20 mouse cellular contexts compared by ENCODE assay signal in the genomic region with DNA sequence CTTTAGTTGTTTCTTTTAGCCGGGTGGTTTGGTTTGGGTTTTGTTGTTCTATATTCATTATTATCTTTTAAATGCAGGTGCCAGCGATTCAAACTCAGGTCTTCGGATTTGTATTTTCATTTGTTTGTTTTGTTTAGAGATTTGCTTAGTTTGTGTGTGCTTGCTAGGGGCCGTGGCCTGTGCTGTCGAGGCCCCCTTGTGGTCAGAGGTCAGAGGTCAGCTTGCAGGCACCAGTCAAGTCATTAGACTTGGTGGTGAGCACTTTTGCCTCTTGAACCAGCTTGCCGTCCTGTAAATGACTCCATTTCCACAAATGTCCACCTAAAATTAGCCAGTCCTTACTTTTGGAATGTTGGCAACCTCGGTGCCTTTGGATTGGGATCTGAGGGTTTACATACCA. TPM values are rescaled to one million over a fixed set of nuclear protein-coding genes. Genes with fewer than 3 reads are reported as not detected.
A peak's percentile ranks its signal among the peaks of the same experiment; 100 is the strongest.
DNase-seq lines count a peak whose midpoint lies in the region; ATAC-seq and TF ChIP-seq lines count a peak whose summit lies in the region.
"Had no signal": no experiment of that assay in that cellular context is flagged by ENCODE, and none has a peak within 500 bp of the region (broad histone marks: within the 10 kb centered on the region; RNA-seq: fewer than 3 reads in every experiment).

No protein-coding gene starts in this region.

- no peak for TF ChIP-seq EP300 in liver, embryonic 14.5 days (IDR thresholded peaks at IDR 0.05; ENCODE audit: low read depth)

- peak; percentile 29; the same call in 1 of the 2 replicates for TF ChIP-seq CTCF in gastrocnemius, adult 2 months (IDR thresholded peaks at IDR 0.05)
- peak; percentile 57 for TF ChIP-seq CTCF in liver, embryonic 14.5 days (IDR thresholded peaks at IDR 0.05; ENCODE audit: low read depth)
- peak; percentile 30 for TF ChIP-seq CTCF in E14TG2a.4 (conservative IDR thresholded peaks at IDR 0.05; ENCODE audit: low read length)
- TF ChIP-seq CTCF in embryonic fibroblast, embryonic 13.5 days (IDR thresholded peaks at IDR 0.05; ENCODE audit: borderline replicate concordance, insufficient read depth, low read length) = 0 out of 2 replicates have a peak, but pooled peaks have one; percentile 9

- no peak for TF ChIP-seq POLR2A in embryonic fibroblast, embryonic 13.5 days (IDR thresholded peaks at IDR 0.05; ENCODE audit: low read depth, low read length)

- intact Hi-C loops in gastrocnemius, adult 2 months (cut with DNase I) = no loop called here

- H3K27me3 ChIP-seq in liver, embryonic 14.5 days (ENCODE audit: control insufficient read depth, insufficient read depth, low read length) = no peaks in the 10 kb centered on the region
- no peaks in the 10 kb centered on the region for H3K27me3 ChIP-seq in E14TG2a.4 (ENCODE audit: insufficient read depth, low read length)
- H3K27me3 ChIP-seq: embryonic facial prominence, embryonic 15.5 days; forebrain, embryonic 15.5 days; heart, embryonic 15.5 days; hindbrain, embryonic 15.5 days; limb, embryonic 15.5 days; Patski; stomach, embryonic 15.5 days had no signal

- H3K9me3 ChIP-seq in liver, embryonic 14.5 days (ENCODE audit: control insufficient read depth, low read length) = no peaks in the 10 kb centered on the region
- H3K9me3 ChIP-seq in E14TG2a.4 (ENCODE audit: low read length) = no peaks in the 10 kb centered on the region
- H3K9me3 ChIP-seq: embryonic facial prominence, embryonic 15.5 days; forebrain, embryonic 15.5 days; heart, embryonic 15.5 days; hindbrain, embryonic 15.5 days; limb, embryonic 15.5 days; stomach, embryonic 15.5 days had no signal

- WGBS in liver, embryonic 14.5 days (ENCODE audit: insufficient replicate concordance) = 31% methylated on average over 7 of the region's 7 CpGs

- ATAC-seq in liver, embryonic 14.5 days (ENCODE audit: insufficient read depth) = no peak
- ATAC-seq: forebrain, embryonic 15.5 days; Patski had no signal

- no peak overlapping the region for H3K4me2 ChIP-seq in liver, embryonic 14.5 days (ENCODE audit: low read depth)
- H3K4me2 ChIP-seq: embryonic facial prominence, embryonic 15.5 days; forebrain, embryonic 15.5 days; heart, embryonic 15.5 days; hindbrain, embryonic 15.5 days; limb, embryonic 15.5 days; stomach, embryonic 15.5 days had no signal

- peaks cover 2% of the 10 kb centered on the region; the same call in 1 of the 2 replicates for H3K36me3 ChIP-seq in liver, embryonic 14.5 days (replicated peaks; ENCODE audit: control insufficient read depth, insufficient read depth, low read depth)
- peaks cover 95% of the 10 kb centered on the region for H3K36me3 ChIP-seq in E14TG2a.4 (ENCODE audit: insufficient read depth, low read length)

- no peaks in the 10 kb centered on the region for H3K4me1 ChIP-seq in liver, embryonic 14.5 days (replicated peaks; ENCODE audit: control insufficient read depth in 2 of 2, insufficient read depth in 2 of 2, low read length in 1 of 2)
- peaks cover 58% of the 10 kb centered on the region for H3K4me1 ChIP-seq in E14TG2a.4 (replicated peaks; ENCODE audit: low read depth, low read length)
- H3K4me1 ChIP-seq in embryonic fibroblast, embryonic 13.5 days (ENCODE audit: control insufficient read depth, insufficient read depth, low read length) = no peaks in the 10 kb centered on the region; the same call in 1 of the 2 replicates
- H3K4me1 ChIP-seq: forebrain, embryonic 15.5 days; hindbrain, embryonic 15.5 days; stomach, embryonic 15.5 days had no signal

- no peak overlapping the region for H3K27ac ChIP-seq in gastrocnemius, adult 2 months
- no peak overlapping the region for H3K27ac ChIP-seq in liver, embryonic 14.5 days
- H3K27ac ChIP-seq in embryonic fibroblast, embryonic 13.5 days (ENCODE audit: insufficient read depth, low read length) = no peak overlapping the region
- H3K27ac ChIP-seq: embryonic facial prominence, embryonic 15.5 days; forebrain, embryonic 15.5 days; heart, embryonic 15.5 days; hindbrain, embryonic 15.5 days; limb, embryonic 15.5 days; stomach, embryonic 15.5 days had no signal

- peak overlapping the region; percentile 33 for H3K4me3 ChIP-seq in gastrocnemius, adult 2 months
- no peak overlapping the region for H3K4me3 ChIP-seq in liver, embryonic 14.5 days (ENCODE audit: insufficient read depth in 1 of 2, low read depth in 2 of 2, low read length in 2 of 2)
- H3K4me3 ChIP-seq in E14TG2a.4 (replicated peaks; ENCODE audit: low read length) = no peak overlapping the region
- no peak overlapping the region for H3K4me3 ChIP-seq in embryonic fibroblast, embryonic 13.5 days (ENCODE audit: insufficient read depth, low read length)
- H3K4me3 ChIP-seq: embryonic facial prominence, embryonic 15.5 days; forebrain, embryonic 15.5 days; heart, embryonic 15.5 days; hindbrain, embryonic 15.5 days; limb, embryonic 15.5 days; stomach, embryonic 15.5 days had no signal

- H3K9ac ChIP-seq in liver, embryonic 14.5 days (replicated peaks) = no peak overlapping the region
- H3K9ac ChIP-seq: embryonic facial prominence, embryonic 15.5 days; forebrain, embryonic 15.5 days; heart, embryonic 15.5 days; hindbrain, embryonic 15.5 days; limb, embryonic 15.5 days; stomach, embryonic 15.5 days had no signal

- DNase-seq in gastrocnemius, adult 2 months = no peak
- DNase-seq in gastrocnemius, adult 18-20 months (ENCODE audit: low spot score) = no peak
- DNase-seq in liver, embryonic 14.5 days (ENCODE audit: low read depth in 3 of 3, low spot score in 3 of 3) = no peak
- no peak for DNase-seq in liver
- DNase-seq in cerebellum, postnatal 4 days (ENCODE audit: low spot score in 2 of 2) = no peak
- DNase-seq in gastrocnemius, postnatal 25 days = no peak
- DNase-seq: adrenal gland, adult 8-10 months; cerebellum, postnatal 14 days; gastrocnemius, postnatal 14 days; kidney, adult 9 months had no signal

RNA-seq across cellular contexts. Expression of a gene that starts 8.5 kb away (rescaled TPM):
- 10 to 100 TPM; 12.5 to 15.5 TPM for total RNA-seq in gastrocnemius, adult 2 months (2021)
- total RNA-seq in gastrocnemius, adult 18-20 months (2021) = 10 to 100 TPM in 1 of 2 experiments, 1 to 10 TPM in 1; 8.2 to 14.4 TPM
- 7.8 and 8.2 TPM in 2 replicates for polyA plus RNA-seq in liver, embryonic 14.5 days (2012; rRNA removed)
- polyA plus RNA-seq in liver, embryonic 14.5 days (2014; fragmentation: Nextera tagmentation; extraction: Ambion mirVana) = 5.7 and 6.6 TPM in 2 replicates
- polyA plus RNA-seq in embryonic fibroblast, embryonic 13.5 days (2011; ENCODE audit: insufficient read length, low read depth, missing spikeins) = 36.2 and 43.4 TPM in 2 replicates
- 10 to 100 TPM; 13.4 to 15.8 TPM for total RNA-seq in gastrocnemius, postnatal 25 days (2021)
- total RNA-seq: megakaryocyte-erythroid progenitor cell, adult 5-6 weeks had no signal

RNA-seq across cellular contexts. Expression of a gene that starts 25.0 kb away (rescaled TPM):
- 1 to 10 TPM; 2.0 to 2.4 TPM for total RNA-seq in gastrocnemius, adult 2 months (2021)
- total RNA-seq in gastrocnemius, adult 18-20 months (2021) = 1 to 10 TPM; 2.0 to 2.2 TPM
- polyA plus RNA-seq in liver, embryonic 14.5 days (2012; rRNA removed) = 2.2 and 2.4 TPM in 2 replicates
- polyA plus RNA-seq in liver, embryonic 14.5 days (2014; fragmentation: Nextera tagmentation; extraction: Ambion mirVana) = 1.2 TPM in 2 replicates
- polyA plus RNA-seq in embryonic fibroblast, embryonic 13.5 days (2011; ENCODE audit: insufficient read length, low read depth, missing spikeins) = 7.2 and 7.7 TPM in 2 replicates
- total RNA-seq in gastrocnemius, postnatal 25 days (2021) = 1 to 10 TPM; 2.3 to 3.1 TPM

RNA-seq across cellular contexts. Expression of a gene that starts 44.2 kb away (rescaled TPM):
- 1 to 10 TPM; 2.1 to 3.1 TPM for total RNA-seq in gastrocnemius, adult 2 months (2021)
- 1 to 10 TPM; 2.2 to 4.4 TPM for total RNA-seq in gastrocnemius, adult 18-20 months (2021)
- 6.7 and 7.2 TPM in 2 replicates for polyA plus RNA-seq in liver, embryonic 14.5 days (2012; rRNA removed)
- 4.9 and 6.4 TPM in 2 replicates for polyA plus RNA-seq in liver, embryonic 14.5 days (2014; fragmentation: Nextera tagmentation; extraction: Ambion mirVana)
- 32.5 and 42.9 TPM in 2 replicates for polyA plus RNA-seq in embryonic fibroblast, embryonic 13.5 days (2011; ENCODE audit: insufficient read length, low read depth, missing spikeins)
- 1 to 10 TPM; 5.2 to 5.3 TPM for total RNA-seq in gastrocnemius, postnatal 25 days (2021)

RNA-seq across cellular contexts. Expression of a gene that starts 50.9 kb away (rescaled TPM):
- total RNA-seq in gastrocnemius, adult 2 months (2021) = 10 to 100 TPM; 38.7 to 46.2 TPM
- total RNA-seq in gastrocnemius, adult 18-20 months (2021) = 10 to 100 TPM; 29.6 to 40.8 TPM
- polyA plus RNA-seq in liver, embryonic 14.5 days (2012; rRNA removed) = 64.1 and 93.4 TPM in 2 replicates
- polyA plus RNA-seq in liver, embryonic 14.5 days (2014; fragmentation: Nextera tagmentation; extraction: Ambion mirVana) = 50.2 and 56.0 TPM in 2 replicates
- 93.6 and 108 TPM in 2 replicates for polyA plus RNA-seq in embryonic fibroblast, embryonic 13.5 days (2011; ENCODE audit: insufficient read length, low read depth, missing spikeins)
- total RNA-seq in gastrocnemius, postnatal 25 days (2021) = 10 to 100 TPM; 38.5 to 44.7 TPM
